Mouse (Mus musculus): ENCODE results near the gene Erc2. TPM values are rescaled to one million over a fixed set of nuclear protein-coding genes. Genes with fewer than 3 reads are reported as not detected.

Erc2 gene
- polyA plus RNA-seq, 1 experiment from 2014 or later, result 2.5 TPM

GRCm38 (mm10) chr14:28280376-28280775 is 658.1 kb downstream of the Erc2 start:
- no peaks in the 10 kb centered on the region for H3K27me3 ChIP-seq
- in situ Hi-C loops (cut with MboI; ENCODE audit: low pct_unique_long_range_greater_than_20kb), result loop anchor here (10.0 to 25.0 kb wide), 2 partner anchors 224 to 807 kb away; partner anchors contain the start of gene Wnt5a
- DNase-seq (ENCODE audit: low read depth, low spot score), result no peak
- no peak for ATAC-seq
- CTCF ChIA-PET, result no interaction called here
- no peak for TF ChIP-seq CTCF (IDR thresholded peaks at IDR 0.05)
- POLR2A ChIA-PET, result no interaction called here

- TF ChIP-seq CTCF (IDR thresholded peaks at IDR 0.05), result peak; percentile 56
- ATAC-seq (no peak), DNase-seq (ENCODE audit: low read depth, low spot score) (no peak)
- in situ Hi-C loops (cut with MboI; ENCODE audit: low pct_unique_long_range_greater_than_20kb), result loop anchor here (10.0 to 25.0 kb wide), 2 partner anchors 221 to 804 kb away; partner anchors contain the start of gene Wnt5a
- no peaks in the 10 kb centered on the region for H3K27me3 ChIP-seq
- POLR2A ChIA-PET, result no interaction called here
- CTCF ChIA-PET, result interaction anchor here (1.3 kb wide), 1 partner anchor 14 kb away, joined by 6 read pairs; no protein-coding TSS in a partner anchor
Measured at GRCm38 (mm10) chr14:28283319-28284095, 661.3 kb downstream of the Erc2 start.

GRCm38 (mm10) chr14:28286511-28286910 is 664.3 kb downstream of the Erc2 start:
- no peak for TF ChIP-seq CTCF (IDR thresholded peaks at IDR 0.05)
- ChIA-PET CTCF (interaction anchor here (1.1 to 2.3 kb wide), 5 partner anchors 9 to 221 kb away, joined by 3 to 9 read pairs (median 4); no protein-coding TSS in a partner anchor), POLR2A (interaction anchor here (0.6 to 0.7 kb wide), 4 partner anchors 12 to 807 kb away, joined by 3 to 4 read pairs (median 3); no protein-coding TSS in a partner anchor)
- DNase-seq (ENCODE audit: low read depth, low spot score) (no peak), ATAC-seq (no peak)
- no peaks in the 10 kb centered on the region for H3K27me3 ChIP-seq
- in situ Hi-C loops (cut with MboI; ENCODE audit: low pct_unique_long_range_greater_than_20kb), result loop anchor here (10.0 to 25.0 kb wide), 2 partner anchors 218 to 801 kb away; partner anchors contain the start of gene Wnt5a

- ChIA-PET CTCF (interaction anchor here (1.9 to 2.1 kb wide), 2 partner anchors 10 to 17 kb away, joined by 6 to 7 read pairs; no protein-coding TSS in a partner anchor), POLR2A (no interaction called here)
- no peak for TF ChIP-seq CTCF (IDR thresholded peaks at IDR 0.05)
- in situ Hi-C loops (cut with MboI; ENCODE audit: low pct_unique_long_range_greater_than_20kb), result loop anchor here (10.0 to 25.0 kb wide), 2 partner anchors 217 to 799 kb away; partner anchors contain the start of gene Wnt5a
- ATAC-seq, result no peak
- no peak for DNase-seq (ENCODE audit: low read depth, low spot score)
- no peaks in the 10 kb centered on the region for H3K27me3 ChIP-seq
Measured at GRCm38 (mm10) chr14:28288196-28288595, 666.0 kb downstream of the Erc2 start.

- CTCF ChIA-PET, result interaction anchor here (1.9 to 2.1 kb wide), 2 partner anchors 9 to 17 kb away, joined by 6 to 7 read pairs; no protein-coding TSS in a partner anchor
- in situ Hi-C loops (cut with MboI; ENCODE audit: low pct_unique_long_range_greater_than_20kb), result loop anchor here (10.0 to 25.0 kb wide), 2 partner anchors 216 to 798 kb away; partner anchors contain the start of gene Wnt5a
- DNase-seq (ENCODE audit: low read depth, low spot score) (no peak), ATAC-seq (no peak)
- TF ChIP-seq CTCF (IDR thresholded peaks at IDR 0.05), result no peak
- POLR2A ChIA-PET, result no interaction called here
- H3K27me3 ChIP-seq, result no peaks in the 10 kb centered on the region
Measured at GRCm38 (mm10) chr14:28288926-28289325, 666.7 kb downstream of the Erc2 start.

GRCm38 (mm10) chr14:28293921-28294320 is 671.7 kb downstream of the Erc2 start:
- TF ChIP-seq CTCF (IDR thresholded peaks at IDR 0.05), result no peak
- DNase-seq (ENCODE audit: low read depth, low spot score) (no peak), ATAC-seq (no peak)
- no peaks in the 10 kb centered on the region for H3K27me3 ChIP-seq
- CTCF ChIA-PET, result no interaction called here
- POLR2A ChIA-PET, result no interaction called here
- in situ Hi-C loops (cut with MboI; ENCODE audit: low pct_unique_long_range_greater_than_20kb), result loop anchor here (25.0 kb wide), 1 partner anchor 793 kb away; no protein-coding TSS in a partner anchor

- DNase-seq (ENCODE audit: low read depth, low spot score), result no peak
- TF ChIP-seq CTCF (IDR thresholded peaks at IDR 0.05), result no peak
- ChIA-PET POLR2A (no interaction called here), CTCF (interaction anchor here (0.8 to 0.9 kb wide), 2 partner anchors 8 to 23 kb away, joined by 3 to 4 read pairs; no protein-coding TSS in a partner anchor)
- in situ Hi-C loops (cut with MboI; ENCODE audit: low pct_unique_long_range_greater_than_20kb), result loop anchor here (25.0 kb wide), 1 partner anchor 792 kb away; no protein-coding TSS in a partner anchor
- H3K27me3 ChIP-seq, result no peaks in the 10 kb centered on the region
- ATAC-seq, result no peak
Measured at GRCm38 (mm10) chr14:28295145-28295544, 672.9 kb downstream of the Erc2 start.

GRCm38 (mm10) chr14:28300095-28300494 is 677.9 kb downstream of the Erc2 start:
- TF ChIP-seq CTCF (IDR thresholded peaks at IDR 0.05), result no peak
- in situ Hi-C loops (cut with MboI; ENCODE audit: low pct_unique_long_range_greater_than_20kb), result no loop called here

GRCm38 (mm10) chr14:28301251-28301650 is 679.0 kb downstream of the Erc2 start:
- no peak for DNase-seq (ENCODE audit: low read depth, low spot score)
- POLR2A ChIA-PET, result no interaction called here
- in situ Hi-C loops (cut with MboI; ENCODE audit: low pct_unique_long_range_greater_than_20kb), result no loop called here

More at GRCm38 (mm10) chr14:28300095-28300494, 677.9 kb downstream of the Erc2 start:
- DNase-seq (ENCODE audit: low read depth, low spot score) (no peak), ATAC-seq (no peak)
- CTCF ChIA-PET, result interaction anchor here (1.8 to 2.4 kb wide), 2 partner anchors 9 to 685 kb away, joined by 3 to 10 read pairs; no protein-coding TSS in a partner anchor
- POLR2A ChIA-PET, result interaction anchor here (1.2 kb wide), 1 partner anchor 15 kb away, joined by 4 read pairs; no protein-coding TSS in a partner anchor
- no peaks in the 10 kb centered on the region for H3K27me3 ChIP-seq

GRCm38 (mm10) chr14:28304131-28304530 is 681.9 kb downstream of the Erc2 start:
- no peak for ATAC-seq

More at GRCm38 (mm10) chr14:28301251-28301650, 679.0 kb downstream of the Erc2 start:
- TF ChIP-seq CTCF (IDR thresholded peaks at IDR 0.05), result peak; percentile 49
- CTCF ChIA-PET, result interaction anchor here (1.8 to 2.4 kb wide), 3 partner anchors 10 to 684 kb away, joined by 3 to 10 read pairs (median 5); no protein-coding TSS in a partner anchor
- ATAC-seq, result no peak
- no peaks in the 10 kb centered on the region for H3K27me3 ChIP-seq

More at GRCm38 (mm10) chr14:28304131-28304530, 681.9 kb downstream of the Erc2 start:
- no peaks in the 10 kb centered on the region for H3K27me3 ChIP-seq
- ChIA-PET CTCF (interaction anchor here (1.2 kb wide), 1 partner anchor 19 kb away, joined by 3 read pairs; no protein-coding TSS in a partner anchor), POLR2A (interaction anchor here (1.0 kb wide), 1 partner anchor 14 kb away, joined by 3 read pairs; no protein-coding TSS in a partner anchor)
- TF ChIP-seq CTCF (IDR thresholded peaks at IDR 0.05), result no peak
- no peak for DNase-seq (ENCODE audit: low read depth, low spot score)
- in situ Hi-C loops (cut with MboI; ENCODE audit: low pct_unique_long_range_greater_than_20kb), result no loop called here
